Mouse (Mus musculus) stomach, embryonic 15.5 days (tissue): ENCODE measurements at regions not wholly inside any gene's neighbourhood (a gene's known extent, or its start where the extent isn't known, plus 50 kb on each side); places are given as distances from the start of the nearest gene placed in this dataset.

ENCODE experiments used
- ATAC-seq: fragments of 200-750 bp; cut with Nextera tagmentation; 2 replicates; pipeline ENCODE4 v1.8.0; 2017; ENCODE audit warnings: low read depth, moderate number of reproducible peaks, moderate TSS enrichment; ENCODE audit not compliant: insufficient read depth, low FRiP score
- H3K27ac ChIP-seq: fragments of 300-500 bp; sonication (generic); 2 replicates; pipeline ENCODE4 v1.5.1; 2015; ENCODE audit warnings: mild to moderate bottlenecking, inconsistent platforms
- H3K27me3 ChIP-seq: fragments of 300-500 bp; sonication (generic); replicated peaks from 2 replicates; pipeline ENCODE4 v1.6.1; 2015; ENCODE audit warnings: inconsistent platforms
- H3K36me3 ChIP-seq: fragments of 300-500 bp; sonication (generic); 2 replicates; pipeline ENCODE4 v1.6.1; 2015; ENCODE audit warnings: inconsistent platforms
- H3K4me1 ChIP-seq: fragments of 300-500 bp; sonication (generic); 2 replicates; pipeline ENCODE4 v1.6.1; 2015; ENCODE audit warnings: inconsistent platforms
- H3K4me2 ChIP-seq: fragments of 300-500 bp; sonication (generic); 2 replicates; pipeline ENCODE4 v1.6.1; 2015; ENCODE audit warnings: mild to moderate bottlenecking, inconsistent platforms
- H3K4me3 ChIP-seq: fragments of 300-500 bp; sonication (generic); replicated peaks from 2 replicates; pipeline ENCODE4 v1.5.1; 2015; ENCODE audit warnings: inconsistent platforms
- H3K9ac ChIP-seq: fragments of 300-500 bp; sonication (generic); 2 replicates; pipeline ENCODE4 v1.6.1; 2015; ENCODE audit warnings: inconsistent platforms
- H3K9me3 ChIP-seq: fragments of 300-500 bp; sonication (generic); 2 replicates; pipeline ENCODE4 v1.6.1; 2016; ENCODE audit warnings: inconsistent platforms
- WGBS: fragments of 180-500 bp; shearing (Covaris S2); methylation state at CpG from one replicate; pipeline ENCODE4 v1.1.7; 2015; 5-methylcytosine and 5-hydroxymethylcytosine counted together

- no peaks in the 10 kb centered on the region for H3K9me3 ChIP-seq
- no peak overlapping the region for H3K9ac ChIP-seq
- WGBS: 42% methylated on average over 5 of the region's 5 CpGs
- no peak overlapping the region for H3K27ac ChIP-seq
- H3K4me3 ChIP-seq: no peak overlapping the region
- no peaks in the 10 kb centered on the region for H3K4me1 ChIP-seq
- H3K4me2 ChIP-seq: no peak overlapping the region
- no peaks in the 10 kb centered on the region for H3K27me3 ChIP-seq
- no peak for ATAC-seq
- no peaks in the 10 kb centered on the region for H3K36me3 ChIP-seq
Observed at GRCm38 (mm10) chr11:65349013-65349412, 79.2 kb upstream of the Myocd start.

- H3K27me3 ChIP-seq: no peaks in the 10 kb centered on the region
Observed at GRCm38 (mm10) chr11:65341683-65342440, 72.1 kb upstream of the Myocd start.

DNA sequence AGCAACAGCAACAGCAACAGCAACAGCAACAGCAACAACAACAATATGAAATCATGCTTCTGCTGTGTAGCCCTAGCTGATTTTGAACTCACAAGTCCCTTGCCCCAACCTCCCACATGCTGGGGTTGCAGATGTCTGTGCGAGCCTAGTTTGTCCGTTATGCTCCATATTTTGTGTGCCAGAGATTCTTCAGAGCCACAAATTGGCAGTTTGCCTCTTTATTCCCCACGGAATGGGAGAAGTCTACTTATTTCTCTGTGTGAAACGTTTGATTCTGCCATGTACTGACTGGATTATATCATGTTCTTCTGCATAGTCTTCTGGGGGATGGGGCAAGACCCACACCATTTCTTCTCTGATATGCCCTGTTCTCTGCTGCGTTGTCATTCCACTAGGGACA, 64.5 kb upstream of the Myocd start:
- H3K4me2 ChIP-seq: no peak overlapping the region
- no peak for ATAC-seq
- no peak overlapping the region for H3K27ac ChIP-seq
- no peaks in the 10 kb centered on the region for H3K9me3 ChIP-seq
- WGBS: 53% methylated on average over 5 of the region's 5 CpGs
- no peaks in the 10 kb centered on the region for H3K4me1 ChIP-seq
- no peak overlapping the region for H3K9ac ChIP-seq
- H3K27me3 ChIP-seq: no peaks in the 10 kb centered on the region
- H3K36me3 ChIP-seq: no peaks in the 10 kb centered on the region
- no peak overlapping the region for H3K4me3 ChIP-seq

More at GRCm38 (mm10) chr11:65341683-65342440, 72.1 kb upstream of the Myocd start:
- no peak overlapping the region for H3K4me3 ChIP-seq
- WGBS: 72% methylated on average over 8 of the region's 8 CpGs
- ATAC-seq: no peak
- H3K9me3 ChIP-seq: no peaks in the 10 kb centered on the region
- H3K4me2 ChIP-seq: no peak overlapping the region
- H3K9ac ChIP-seq: no peak overlapping the region
- H3K4me1 ChIP-seq: no peaks in the 10 kb centered on the region
- no peak overlapping the region for H3K27ac ChIP-seq
- H3K36me3 ChIP-seq: no peaks in the 10 kb centered on the region

DNA sequence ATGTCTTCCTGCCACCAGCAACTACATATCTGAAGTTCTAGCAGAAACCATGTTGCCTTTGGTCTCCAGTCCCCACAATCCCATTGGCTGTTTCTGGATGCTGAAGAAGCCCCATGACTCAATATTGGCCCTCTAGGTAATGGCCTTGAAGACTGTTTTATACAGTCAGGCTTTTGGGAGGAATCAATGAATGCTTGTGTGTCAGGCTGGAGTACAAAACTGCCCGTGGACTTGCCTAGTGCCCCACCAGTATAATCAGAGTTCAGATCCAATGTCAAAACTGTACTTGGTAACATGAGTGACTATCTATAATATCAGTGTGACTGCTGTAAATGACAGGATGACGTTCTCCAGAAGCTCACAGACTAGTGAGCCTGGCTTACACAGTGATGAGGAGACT, 63.3 kb upstream of the Myocd start:
- H3K27me3 ChIP-seq: no peaks in the 10 kb centered on the region
- H3K27ac ChIP-seq: no peak overlapping the region
- ATAC-seq: no peak
- WGBS: 81% methylated on average over 2 of the region's 2 CpGs
- H3K4me1 ChIP-seq: no peaks in the 10 kb centered on the region
- H3K4me2 ChIP-seq: no peak overlapping the region
- no peak overlapping the region for H3K9ac ChIP-seq
- no peaks in the 10 kb centered on the region for H3K9me3 ChIP-seq
- no peaks in the 10 kb centered on the region for H3K36me3 ChIP-seq
- no peak overlapping the region for H3K4me3 ChIP-seq

GRCm38 (mm10) chr11:65322877-65323440, 53.2 kb upstream of the Myocd start:
- no peak for ATAC-seq
- H3K4me2 ChIP-seq: no peak overlapping the region
- H3K4me1 ChIP-seq: no peaks in the 10 kb centered on the region; the same call in 1 of the 2 replicates
- H3K4me3 ChIP-seq: no peak overlapping the region
- H3K36me3 ChIP-seq: no peaks in the 10 kb centered on the region
- no peaks in the 10 kb centered on the region for H3K9me3 ChIP-seq
- peak overlapping the region; percentile 36; the same call in 1 of the 2 replicates for H3K27ac ChIP-seq
- H3K27me3 ChIP-seq: no peaks in the 10 kb centered on the region
- WGBS: 27% methylated on average over 4 of the region's 4 CpGs
- H3K9ac ChIP-seq: no peak overlapping the region
